Mouse (Mus musculus) thymus, postnatal 4 days (tissue): ENCODE measurements around the gene Tsga10.

Experiments
- DNase-seq: peaks from one replicate; pipeline ENCODE4 v3.0.0; 2021

Tsga10 gene

GRCm38 (mm10) chr1:37850696-37851095 lies 15.5 kb downstream of the Tsga10 start:
- no peak for DNase-seq

- no peak for DNase-seq
These were observed 19.4 kb downstream of the Tsga10 start for GRCm38 (mm10) chr1:37846878-37847277.

DNA sequence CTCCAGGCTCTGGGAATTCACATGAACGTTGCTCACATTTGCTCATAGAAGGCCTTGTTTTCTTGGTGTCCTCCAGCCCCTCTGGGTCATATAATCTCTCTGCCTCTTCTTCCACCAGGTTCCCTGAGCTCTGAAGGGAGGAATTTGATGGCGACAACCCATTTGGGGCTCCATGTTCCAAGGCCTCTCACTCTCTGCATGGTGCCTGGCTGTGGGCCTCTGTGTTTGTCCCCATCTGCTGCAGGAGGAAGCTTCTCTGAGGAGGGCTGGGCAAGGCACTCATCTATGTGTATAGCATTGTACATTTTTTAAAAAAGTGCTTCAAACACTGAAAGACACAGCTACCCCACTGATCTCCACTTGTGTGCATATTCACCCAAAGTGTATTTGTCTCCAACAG lies 34.5 kb downstream of the Tsga10 start:
- DNase-seq = no peak

DNA sequence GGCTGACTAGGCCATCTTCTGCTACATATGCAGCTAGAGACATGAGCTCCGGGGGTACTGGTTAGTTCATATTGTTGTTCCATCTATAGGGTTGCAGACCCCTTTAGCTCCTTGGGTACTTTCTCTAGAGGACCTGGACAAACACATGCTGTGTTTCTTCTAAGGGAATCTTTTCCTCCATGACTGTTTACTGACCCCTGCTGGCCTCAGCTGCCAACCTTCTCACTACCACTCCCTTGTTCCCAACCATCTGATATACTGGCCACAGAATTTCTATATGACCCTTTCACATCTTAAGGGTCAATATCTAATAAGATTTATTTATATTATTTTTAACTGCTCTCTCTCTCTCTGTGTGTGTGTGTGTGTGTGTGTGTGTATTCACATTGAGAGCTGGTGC lies 63.9 kb downstream of the Tsga10 start:
- peak; percentile 29 for DNase-seq

- DNase-seq = no peak
These were observed 65.9 kb downstream of the Tsga10 start for GRCm38 (mm10) chr1:37800298-37800697.

- no peak for DNase-seq
These were observed 66.7 kb downstream of the Tsga10 start for GRCm38 (mm10) chr1:37799505-37799904.

DNA sequence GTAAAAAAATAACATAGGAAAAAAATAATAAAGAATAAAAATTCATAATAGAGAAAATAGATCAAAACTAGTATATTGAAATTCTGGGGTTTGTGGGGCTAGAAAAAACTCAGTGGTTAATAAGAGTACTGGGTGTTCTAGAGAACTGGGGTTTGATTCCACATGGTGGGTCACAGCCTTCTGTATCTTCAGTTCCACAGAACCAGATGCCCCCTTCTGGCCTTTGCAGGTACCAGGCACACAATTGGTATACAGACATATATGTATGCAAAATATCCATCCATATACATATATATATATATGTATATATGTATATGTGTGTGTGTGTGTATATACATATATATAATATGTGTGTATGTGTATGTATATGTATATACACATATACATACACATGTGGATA lies 106.8 kb downstream of the Tsga10 start:
- peak; percentile 41 for DNase-seq

DNA sequence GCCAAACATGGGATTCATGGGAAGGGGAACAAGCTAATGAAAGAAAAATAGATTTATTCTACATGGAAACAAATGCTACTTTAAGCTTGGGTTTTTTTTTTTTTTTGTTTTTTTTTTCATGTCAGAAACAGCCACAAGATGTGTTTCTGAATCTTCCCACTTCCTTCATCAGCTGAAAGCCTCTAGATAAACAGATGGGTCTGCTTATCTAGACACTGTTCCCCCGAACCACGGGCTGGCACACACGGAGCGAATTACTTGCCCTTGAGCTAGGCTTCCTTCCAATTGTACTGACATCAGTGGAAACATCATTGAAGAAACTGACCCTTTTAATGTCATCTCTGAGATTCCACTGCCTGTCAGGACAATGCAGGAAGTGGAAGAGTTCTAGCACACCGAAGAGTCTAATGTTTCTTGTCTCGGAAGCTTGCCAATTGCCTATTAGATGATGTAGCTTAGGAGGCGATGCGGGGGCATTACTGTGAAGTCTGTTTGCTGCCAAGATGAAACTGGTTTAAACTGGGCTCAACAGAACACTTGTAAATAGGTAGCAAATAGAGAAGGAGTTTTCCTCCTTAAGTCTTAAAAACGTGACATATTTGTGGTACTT lies 121.5 kb downstream of the Tsga10 start:
- no peak for DNase-seq

DNA sequence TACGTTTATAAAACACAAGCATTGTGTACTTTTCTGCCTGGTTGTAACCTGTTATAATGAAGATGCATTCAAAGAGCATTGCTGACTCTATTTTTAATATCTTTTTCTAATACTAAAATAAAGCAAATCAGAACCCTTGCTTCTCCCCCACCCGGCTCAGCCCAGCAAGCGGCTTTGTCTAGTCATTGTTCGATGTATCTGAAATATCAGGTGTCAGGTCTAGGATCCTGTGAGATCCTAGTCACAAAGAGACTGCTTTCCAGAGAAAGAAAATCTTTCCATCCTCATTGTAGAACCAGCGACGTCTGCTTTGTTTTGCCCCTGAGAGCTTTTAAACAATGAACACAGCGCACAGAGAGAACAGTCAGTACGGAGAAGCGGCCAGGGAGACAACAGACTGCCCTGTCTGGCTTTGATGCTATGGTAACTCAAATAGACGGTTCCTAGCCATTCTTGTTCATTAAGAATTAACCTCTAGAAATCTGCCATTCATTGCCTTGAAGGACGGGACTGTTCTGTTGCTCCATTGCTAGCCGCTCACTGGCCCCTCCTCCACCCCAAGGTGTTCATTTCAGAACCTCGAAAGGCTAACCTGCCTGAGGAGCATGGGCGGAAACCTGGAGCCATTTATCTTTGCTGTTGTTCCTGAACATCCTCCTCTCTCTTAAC lies 123.5 kb downstream of the Tsga10 start:
- DNase-seq = no peak

DNA sequence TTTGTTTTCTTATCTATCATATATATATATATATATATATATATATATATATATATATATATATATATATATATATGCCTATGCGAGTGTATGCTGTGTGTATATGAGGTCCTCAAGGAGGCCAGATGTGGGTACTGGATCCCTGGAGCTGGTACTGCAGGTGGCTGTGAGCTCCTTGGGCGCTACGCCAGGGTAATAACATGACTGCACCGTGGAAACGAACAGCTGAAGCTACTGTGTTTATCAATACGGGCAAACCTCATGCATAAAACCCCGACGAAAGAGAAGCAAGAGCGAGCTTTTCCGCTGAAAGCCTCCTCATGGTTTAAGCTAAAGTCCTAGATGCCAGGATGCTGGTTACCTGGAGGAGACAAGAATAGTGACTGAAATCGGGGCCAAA lies 124.1 kb downstream of the Tsga10 start:
- no peak for DNase-seq

- DNase-seq = no peak
These were observed 125.9 kb downstream of the Tsga10 start for GRCm38 (mm10) chr1:37740161-37740802.

DNA sequence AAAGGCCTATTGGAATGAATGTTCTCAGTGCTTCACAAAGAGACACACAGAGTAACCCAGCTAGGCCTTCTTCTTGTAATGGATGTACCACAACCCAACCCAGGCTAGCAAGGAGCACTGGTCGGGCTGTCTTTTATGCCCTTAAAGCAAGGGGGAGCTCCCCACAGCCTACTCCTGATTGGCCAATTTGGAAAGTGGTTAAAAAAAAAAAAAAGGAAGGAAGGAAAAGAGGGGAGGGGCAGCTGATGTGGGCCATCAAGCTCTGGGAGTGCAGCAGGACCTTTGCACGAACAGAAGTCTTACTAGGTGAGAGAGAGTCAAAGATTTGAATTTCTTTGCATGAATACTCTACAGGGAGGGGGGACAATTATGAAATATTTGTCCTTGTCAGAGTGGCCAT lies 127.3 kb downstream of the Tsga10 start:
- no peak for DNase-seq

- DNase-seq = peak; percentile 25
These were observed 129.2 kb downstream of the Tsga10 start for GRCm38 (mm10) chr1:37737045-37737444.

DNA sequence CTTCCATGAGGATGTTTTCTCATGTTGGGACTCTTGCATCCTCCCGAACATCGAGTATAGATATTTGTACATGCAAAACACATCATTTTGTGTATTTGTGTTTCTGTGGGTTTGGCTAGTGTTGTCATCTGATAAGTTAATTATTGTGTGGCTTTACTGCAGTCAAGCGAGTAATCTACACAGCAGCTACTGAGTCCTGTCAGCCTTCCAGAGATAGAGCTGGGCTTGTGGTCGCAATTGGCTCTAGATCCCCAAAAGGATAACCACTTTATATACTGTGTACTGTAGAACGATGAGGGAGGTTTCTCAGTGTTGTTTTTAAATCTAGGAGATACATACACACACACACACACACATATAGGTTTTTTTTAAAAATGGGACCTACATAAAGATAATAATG lies 130.3 kb downstream of the Tsga10 start:
- no peak for DNase-seq

DNA sequence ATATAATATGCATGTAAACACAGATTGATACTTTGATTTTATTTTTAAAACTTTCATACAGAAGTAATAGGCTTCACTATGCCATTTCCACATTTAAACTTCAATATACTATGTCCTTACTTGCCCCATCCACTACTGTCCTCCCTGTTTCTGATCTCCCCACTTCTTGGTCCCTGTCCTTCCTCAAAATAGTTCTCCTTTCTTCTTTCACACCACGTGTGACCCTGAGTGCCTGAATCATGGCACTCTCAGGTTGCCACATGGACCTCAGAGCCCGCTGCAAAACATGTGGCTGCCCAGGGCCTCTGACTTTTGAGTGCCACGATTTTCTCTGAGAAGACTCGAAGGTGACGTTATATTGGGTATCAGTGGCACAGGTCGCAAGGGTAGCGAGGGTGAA lies 131.4 kb downstream of the Tsga10 start:
- DNase-seq = no peak

DNA sequence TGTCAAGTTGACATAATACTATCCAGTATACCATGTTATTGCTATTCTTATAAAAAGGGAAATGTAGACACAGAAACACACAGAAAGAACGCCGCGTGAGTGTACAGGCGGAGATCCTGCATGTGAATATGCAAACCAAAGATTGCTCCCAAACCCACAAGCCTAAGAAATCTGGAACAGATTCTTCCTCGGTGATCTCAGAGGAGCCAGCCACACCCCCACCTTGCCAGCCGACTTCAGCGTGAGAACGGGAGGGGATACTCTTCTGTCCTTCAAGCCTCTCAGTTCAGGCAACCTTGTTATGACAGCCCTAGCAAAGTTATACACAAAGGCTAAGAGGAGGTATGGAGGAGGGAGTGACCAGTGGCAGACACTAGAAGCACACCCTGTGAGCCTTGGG lies 136.9 kb downstream of the Tsga10 start:
- DNase-seq = no peak

DNA sequence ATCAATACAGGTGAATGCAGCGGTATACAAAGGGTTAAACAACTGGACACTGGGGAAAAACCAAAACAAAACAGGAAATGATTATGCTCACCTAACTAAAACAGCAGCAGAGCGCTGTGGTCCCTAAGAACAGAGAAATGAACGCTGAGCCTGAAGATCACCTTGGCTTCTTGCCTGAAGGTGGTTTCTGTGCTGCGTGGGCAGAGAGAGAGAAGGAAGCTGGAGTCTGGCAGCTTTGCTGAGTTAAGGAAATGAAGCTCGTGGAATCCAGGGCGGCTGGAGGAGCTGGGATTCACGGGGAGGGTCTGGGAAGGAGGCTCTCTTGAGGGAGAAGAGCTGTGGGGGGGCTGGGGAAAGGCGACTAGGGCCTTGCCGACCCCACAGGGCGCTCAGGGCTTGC lies 138.2 kb downstream of the Tsga10 start:
- no peak for DNase-seq

DNA sequence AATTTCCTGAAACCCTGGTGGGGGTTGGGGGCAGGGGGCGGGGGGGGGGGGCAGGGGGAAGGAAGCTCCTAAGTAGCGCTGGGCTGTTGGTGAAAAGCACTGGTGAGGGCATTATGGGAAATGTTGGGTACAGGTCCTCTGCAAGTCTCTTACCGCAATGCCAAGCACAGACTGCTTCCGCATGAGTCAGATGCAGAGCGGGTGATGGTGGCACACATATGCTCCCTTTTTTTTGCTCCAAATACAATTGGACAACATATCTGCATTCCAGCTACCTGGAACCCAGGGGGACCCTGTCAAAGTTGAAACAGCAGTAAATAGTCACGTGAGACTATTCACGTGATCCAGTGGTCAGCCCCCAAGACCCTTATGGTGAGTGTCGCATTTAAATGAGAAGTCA lies 139.0 kb downstream of the Tsga10 start:
- no peak for DNase-seq

DNA sequence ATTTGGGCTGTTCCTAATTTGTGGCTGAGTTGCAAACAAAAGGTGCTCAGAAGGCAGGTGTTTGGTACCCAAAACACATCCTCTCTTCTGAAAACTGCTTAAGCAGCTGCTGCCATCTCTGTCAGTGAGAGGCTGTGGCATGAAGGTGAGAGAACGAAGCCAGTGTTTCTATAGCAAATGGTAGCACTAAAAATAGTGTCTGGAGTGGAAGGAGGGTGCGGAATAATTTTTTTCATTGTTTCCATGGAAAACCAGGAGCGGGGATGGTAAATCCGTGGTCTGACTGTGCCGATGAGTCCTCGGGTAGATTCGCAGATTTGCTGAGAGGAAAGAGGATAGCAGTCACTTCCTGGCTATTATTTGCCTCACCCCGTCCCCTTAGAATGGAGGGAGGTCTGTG lies 139.8 kb downstream of the Tsga10 start:
- no peak for DNase-seq

DNA sequence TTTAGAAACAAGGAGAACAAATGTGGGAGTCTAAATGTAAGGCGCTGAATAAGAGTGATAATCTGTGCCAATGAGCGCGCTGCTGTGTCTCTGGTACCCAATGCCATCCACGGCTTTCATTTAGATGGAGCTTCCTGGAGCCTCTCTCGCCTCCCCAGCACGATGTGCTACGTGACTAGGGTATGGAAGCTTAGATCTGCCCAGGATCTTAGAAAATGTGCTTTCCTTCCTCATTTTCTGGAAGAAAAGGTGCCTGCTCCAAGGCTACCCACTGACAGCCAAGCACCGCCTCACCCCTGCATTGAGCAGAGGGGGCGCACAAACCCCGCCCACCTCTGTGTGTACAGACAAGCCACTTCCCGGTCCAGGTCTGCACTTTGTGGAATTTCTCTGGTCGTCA lies 140.3 kb downstream of the Tsga10 start:
- DNase-seq = peak; percentile 15

DNA sequence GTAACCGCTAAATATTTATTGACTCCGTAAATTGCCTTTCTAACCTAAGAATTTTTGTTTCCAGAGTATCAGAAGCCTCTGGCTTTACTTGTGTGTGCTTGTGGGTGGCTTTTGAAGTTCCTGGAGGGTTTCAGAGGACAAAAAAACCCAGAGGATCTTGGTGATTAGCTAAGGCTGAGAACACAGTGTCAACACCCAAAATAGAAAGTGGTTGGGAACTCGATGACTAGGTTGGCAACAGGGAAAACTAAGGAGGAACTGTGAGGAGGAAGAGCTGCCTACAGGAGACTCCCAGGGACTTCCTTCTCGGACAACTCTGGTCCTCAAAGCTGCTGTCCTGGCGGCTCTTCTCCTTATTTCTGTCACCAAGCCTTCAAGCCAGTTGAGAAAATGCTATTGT lies 145.1 kb downstream of the Tsga10 start:
- DNase-seq = no peak

DNA sequence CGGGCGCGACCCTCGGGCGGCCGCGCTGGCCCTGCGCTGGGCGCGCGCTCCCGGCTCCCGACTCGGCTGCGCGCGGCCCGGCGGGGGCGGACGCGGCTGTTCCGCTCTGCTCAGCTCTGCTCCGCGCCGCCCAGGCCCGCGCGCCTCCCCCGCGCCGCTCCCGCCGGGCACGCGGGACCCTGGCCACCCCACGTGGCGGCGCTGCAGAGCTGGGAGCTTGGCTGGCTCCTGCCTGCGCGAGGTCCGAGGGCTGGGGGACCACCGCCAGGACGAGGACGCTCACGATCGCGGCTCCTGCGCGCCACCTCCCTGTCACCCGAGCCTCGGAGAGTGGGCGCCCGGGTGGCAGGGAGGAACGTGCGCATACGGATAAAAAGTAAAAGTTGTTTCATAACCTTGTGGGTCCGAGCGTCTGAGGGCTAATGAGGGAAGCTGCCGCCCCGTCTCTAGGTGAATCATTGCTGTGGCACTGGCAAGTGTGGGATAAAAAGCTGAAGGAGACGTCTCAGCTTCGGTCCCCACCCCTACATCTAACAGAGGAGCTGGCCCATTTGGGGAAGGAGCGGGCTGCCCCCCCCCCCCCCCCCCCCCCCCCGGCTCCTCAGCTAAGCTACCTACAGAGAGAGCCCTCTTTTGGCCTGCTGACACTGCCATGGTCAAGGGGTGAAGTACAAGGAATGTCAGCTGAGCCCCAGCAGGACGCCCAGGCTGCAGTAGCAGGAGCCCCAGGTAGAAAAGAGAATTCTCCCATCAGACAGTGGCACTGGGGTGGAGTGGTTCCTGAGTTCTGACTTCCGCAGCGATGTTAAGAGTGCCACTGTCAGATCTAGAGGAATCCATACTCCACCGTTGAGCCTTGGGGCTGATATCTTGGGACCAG lies 146.2 kb downstream of the Tsga10 start, which contains the start of gene 2010300C02Rik:
Gene 2010300C02Rik (minus strand): TSS at position 325 of the 880 bp plus-strand sequence.
- DNase-seq = peak; percentile 84

GRCm38 (mm10) chr1:37719030-37719723 lies 147.1 kb downstream of the Tsga10 start:
- peak; percentile 36 for DNase-seq
